In genomic region chr10:111031511-111032365, GRCm38 (mm10) we compare ENCODE assay signal across 8 mouse cellular contexts. TPM values are rescaled to one million over a fixed set of nuclear protein-coding genes. Genes with fewer than 3 reads are reported as not detected.
A peak's percentile ranks its signal among the peaks of the same experiment; 100 is the strongest.
DNase-seq lines count a peak whose midpoint lies in the region; ATAC-seq and TF ChIP-seq lines count a peak whose summit lies in the region.

No protein-coding gene starts in this region.

- no peaks in the 10 kb centered on the region for H3K36me3 ChIP-seq in forebrain, embryonic 11.5 days (ENCODE audit: control insufficient read depth, insufficient read depth, low read length)
- no peaks in the 10 kb centered on the region for H3K36me3 ChIP-seq in heart, postnatal 0 days (replicated peaks; ENCODE audit: control insufficient read depth, insufficient read depth, low read length)
- no peaks in the 10 kb centered on the region for H3K36me3 ChIP-seq in small intestine, adult 2 months (ENCODE audit: control insufficient read depth, insufficient read depth, low read length)

- H3K9ac ChIP-seq in forebrain, embryonic 11.5 days (ENCODE audit: low read length), result no peak overlapping the region; the same call in 1 of the 2 replicates
- peak overlapping the region; percentile 23; the same call in 1 of the 2 replicates for H3K9ac ChIP-seq in heart, postnatal 0 days (replicated peaks; ENCODE audit: low read depth, low read length)

- no peak for TF ChIP-seq EP300 in heart, postnatal 0 days (IDR thresholded peaks at IDR 0.05; ENCODE audit: low read depth)

- DNase-seq in 416B (ENCODE audit: low read depth) (peak; percentile 62), Patski (ENCODE audit: low read depth, low spot score) (peak; percentile 42)
- no peak for DNase-seq in forebrain, embryonic 11.5 days (ENCODE audit: low spot score)
- peak; percentile 70 for DNase-seq in heart, postnatal 0 days (ENCODE audit: low spot score)
- peak; percentile 11 to 27 for DNase-seq in kidney, postnatal 4 days

- no peak for TF ChIP-seq CTCF in Patski (IDR thresholded peaks at IDR 0.05)
- no peak for TF ChIP-seq CTCF in heart, postnatal 0 days (IDR thresholded peaks at IDR 0.05; ENCODE audit: low read depth)
- TF ChIP-seq CTCF in small intestine, adult 2 months (IDR thresholded peaks at IDR 0.05; ENCODE audit: extremely low read depth, insufficient read length, insufficient replicate concordance, low read depth, low read length), result no peak

- H3K27me3 ChIP-seq in Patski, result peaks cover 5% of the 10 kb centered on the region
- no peaks in the 10 kb centered on the region for H3K27me3 ChIP-seq in forebrain, embryonic 11.5 days (ENCODE audit: control insufficient read depth, insufficient read depth, low read length)
- no peaks in the 10 kb centered on the region for H3K27me3 ChIP-seq in heart, postnatal 0 days (ENCODE audit: control insufficient read depth, insufficient read depth, low read length)
- no peaks in the 10 kb centered on the region for H3K27me3 ChIP-seq in small intestine, adult 2 months (ENCODE audit: control insufficient read depth, insufficient read depth, low read length)

- CTCF ChIA-PET in Patski (lab: Charles Lee), result no interaction called here

- WGBS in forebrain, embryonic 11.5 days, result 39% methylated on average over 20 of the region's 20 CpGs
- WGBS in heart, postnatal 0 days, result 23% methylated on average over 20 of the region's 20 CpGs
- 26% methylated on average over 20 of the region's 20 CpGs for WGBS in small intestine, adult 2 months

- ATAC-seq in Patski, result peak; percentile 96
- ATAC-seq in forebrain, embryonic 11.5 days (replicated peaks; ENCODE audit: low FRiP score), result no peak
- no peak; the same call in 1 of the 2 replicates for ATAC-seq in heart, postnatal 0 days (ENCODE audit: insufficient read depth, low read depth)
- peak; percentile 76 for ATAC-seq in megakaryocyte, adult 5-6 weeks (ENCODE audit: poor library complexity, severe bottlenecking)
- no peak for ATAC-seq in erythroid progenitor cell, adult 5-6 weeks (replicated peaks; ENCODE audit: low FRiP score, poor library complexity, severe bottlenecking)

- no peak overlapping the region for H3K4me3 ChIP-seq in forebrain, embryonic 11.5 days (ENCODE audit: low read depth, low read length)
- H3K4me3 ChIP-seq in heart, postnatal 0 days (ENCODE audit: low read depth, low read length), result peak overlapping the region; percentile 40
- H3K4me3 ChIP-seq in small intestine, adult 2 months (ENCODE audit: low read depth, low read length), result peak overlapping the region; percentile 47

- H3K9me3 ChIP-seq in forebrain, embryonic 11.5 days (ENCODE audit: control insufficient read depth, low read length), result no peaks in the 10 kb centered on the region
- H3K9me3 ChIP-seq in heart, postnatal 0 days (replicated peaks; ENCODE audit: control insufficient read depth, low read length), result no peaks in the 10 kb centered on the region; the same call in 1 of the 2 replicates

- in situ Hi-C loops in Patski (cut with MboI; ENCODE audit: low pct_unique_long_range_greater_than_20kb), result no loop called here

- peak overlapping the region; percentile 32; the same call in 1 of the 2 replicates for H3K4me2 ChIP-seq in forebrain, embryonic 11.5 days (ENCODE audit: low read depth, low read length, severe bottlenecking)
- peak overlapping the region; percentile 55 for H3K4me2 ChIP-seq in heart, postnatal 0 days (ENCODE audit: low read depth, low read length)

- POLR2A ChIA-PET in Patski (lab: Charles Lee), result interaction anchor here (0.7 kb wide), 1 partner anchor 97 kb away, joined by 3 read pairs; no protein-coding TSS in a partner anchor

- no peaks in the 10 kb centered on the region for H3K4me1 ChIP-seq in forebrain, embryonic 11.5 days (replicated peaks; ENCODE audit: control insufficient read depth, insufficient read depth, low read length)
- no peaks in the 10 kb centered on the region for H3K4me1 ChIP-seq in heart, postnatal 0 days (ENCODE audit: control insufficient read depth, insufficient read depth)
- no peaks in the 10 kb centered on the region for H3K4me1 ChIP-seq in small intestine, adult 2 months (ENCODE audit: control insufficient read depth, insufficient read depth, insufficient read length, low read length)

- no peak overlapping the region for H3K27ac ChIP-seq in forebrain, embryonic 11.5 days (ENCODE audit: low read depth, low read length)
- no peak overlapping the region for H3K27ac ChIP-seq in heart, postnatal 0 days (ENCODE audit: low read depth)
- no peak overlapping the region for H3K27ac ChIP-seq in small intestine, adult 2 months (ENCODE audit: insufficient read depth, low read depth, low read length)

- no peak for TF ChIP-seq POLR2A in small intestine, adult 2 months (IDR thresholded peaks at IDR 0.05; ENCODE audit: low read depth, low read length)

RNA-seq across cellular contexts. Expression of gene Zdhhc17, which starts 21.8 kb away (rescaled TPM):
- polyA plus RNA-seq in Patski (2021), result 20.6 TPM
- polyA plus RNA-seq in forebrain, embryonic 11.5 days (2014; fragmentation: Nextera tagmentation; extraction: Ambion mirVana), result 28.0 and 31.6 TPM in 2 replicates
- total RNA-seq in heart, postnatal 0 days (2014; rRNA removed; ENCODE audit: low replicate concordance), result 26.8 and 35.5 TPM in 2 replicates
- polyA plus RNA-seq in heart, postnatal 0 days (2015; fragmentation: Nextera tagmentation; extraction: Ambion mirVana), result 11.5 and 14.9 TPM in 2 replicates
- 9.5 and 10.0 TPM in 2 replicates for total RNA-seq in megakaryocyte, adult 5-6 weeks (2015)
- total RNA-seq in megakaryocyte, adult 5-6 weeks (2017), result 9.7 and 14.6 TPM in 2 replicates
- polyA plus RNA-seq in small intestine, adult 2 months (2012; rRNA removed), result 2.4 and 4.7 TPM in 2 replicates
- 9.4 and 9.6 TPM in 2 replicates for total RNA-seq in erythroid progenitor cell, adult 5-6 weeks (2015; ENCODE audit: low replicate concordance)
- 4.6 and 16.6 TPM in 2 replicates for total RNA-seq in erythroid progenitor cell, adult 5-6 weeks (2017; ENCODE audit: low replicate concordance)

Comparison
In these comparisons a context has a peak if more than half of its experiments do, and no peak if none do; other contexts are left out.
1. ATAC-seq: peak in Patski (single experiment) and megakaryocyte, adult 5-6 weeks (single experiment); none in forebrain, embryonic 11.5 days (single experiment), heart, postnatal 0 days (single experiment) and erythroid progenitor cell, adult 5-6 weeks (single experiment).